Mouse (Mus musculus) T-helper 2 cell (primary cell): ENCODE measurements around the gene Hepacam2.
"Not testable (repeated sequence)": the region's sequence is repeated elsewhere in the genome, so short reads cannot be mapped to it uniquely, and the experiment has no call there.

Experiments used
- in situ Hi-C: fragments of 300-600 bp; cut with MboI, MseI; formaldehyde crosslinking; loops from one replicate; pipeline ENCODE4 v1.15.1; 2025; ENCODE audit warnings: high pct_unique_total_duplicates

Hepacam2 gene

GRCm38 (mm10) chr6:3498162-3498848 is at the start of gene Hepacam2, which contains the start of gene Vps50:
Gene Hepacam2, minus strand, starts transcription at chr6:3498298.
Gene Vps50, plus strand, starts transcription at chr6:3498382.
- in situ Hi-C loops, result loop anchor here (25.0 kb wide), 1 partner anchor 589 kb away; the partner anchor contains the start of gene Bet1

DNA sequence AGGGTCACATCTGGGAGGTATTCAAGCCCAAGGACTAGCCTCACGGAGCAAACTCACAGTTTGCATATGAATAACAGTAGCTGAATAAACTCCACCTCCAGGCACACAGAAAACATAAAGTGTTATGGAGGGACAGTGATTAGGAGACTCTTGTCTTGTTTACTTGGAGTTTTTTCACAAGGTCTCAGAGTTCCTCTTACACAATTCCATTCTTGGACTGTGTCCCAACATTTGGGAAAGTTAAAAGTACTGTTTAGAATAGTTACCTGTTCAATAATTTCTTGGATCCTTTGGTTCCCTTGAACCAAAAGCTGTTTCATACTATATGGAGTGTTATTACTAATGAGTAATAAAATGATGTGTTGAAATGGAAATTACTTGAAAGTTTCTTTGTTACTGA is 46.9 kb upstream of the Hepacam2 start:
- in situ Hi-C loops, result no loop called here

GRCm38 (mm10) chr6:3543862-3544261 is 45.8 kb upstream of the Hepacam2 start:
- in situ Hi-C loops, result no loop called here

- in situ Hi-C loops, result no loop called here
Measured at GRCm38 (mm10) chr6:3539470-3539869, 41.4 kb upstream of the Hepacam2 start.

DNA sequence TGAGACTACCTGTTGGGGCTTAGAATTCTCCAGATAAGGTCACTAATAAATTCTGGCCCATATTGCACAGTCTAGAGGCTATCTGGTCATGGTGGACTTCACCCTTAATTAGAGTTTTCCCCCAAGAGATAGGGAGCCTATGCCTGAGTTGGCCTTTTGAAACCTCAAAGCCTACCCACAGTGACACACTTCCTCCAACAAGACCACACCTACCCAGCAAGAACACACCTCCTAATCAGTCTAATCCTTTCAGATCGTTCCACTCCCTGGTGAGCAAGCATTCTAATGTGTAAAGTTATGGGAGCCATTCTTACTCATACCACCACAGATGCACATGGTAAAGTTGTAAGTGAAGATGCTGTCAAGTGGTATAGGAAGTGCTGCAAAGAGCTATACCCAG is 38.0 kb upstream of the Hepacam2 start:
- in situ Hi-C loops, result no loop called here

DNA sequence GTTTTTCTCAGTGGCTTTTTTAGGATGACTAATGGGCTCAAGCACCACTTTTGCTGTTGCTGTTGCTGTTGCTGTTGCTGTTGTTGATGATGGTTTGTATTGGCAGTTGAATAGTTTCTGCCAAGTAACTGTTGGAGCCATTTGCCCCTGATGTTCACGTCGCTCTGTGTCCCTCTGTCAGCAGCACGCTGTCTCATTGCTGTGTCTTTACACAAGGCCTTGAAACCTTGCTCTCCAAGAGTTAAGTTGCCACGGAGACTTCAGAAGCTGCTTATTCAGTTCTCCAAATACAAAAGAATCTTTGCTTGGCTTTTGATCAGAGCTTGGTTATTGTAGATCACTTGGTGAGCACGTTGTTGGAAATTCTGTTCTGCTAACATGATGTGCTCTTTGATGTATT is 33.3 kb upstream of the Hepacam2 start:
- in situ Hi-C loops, result no loop called here

DNA sequence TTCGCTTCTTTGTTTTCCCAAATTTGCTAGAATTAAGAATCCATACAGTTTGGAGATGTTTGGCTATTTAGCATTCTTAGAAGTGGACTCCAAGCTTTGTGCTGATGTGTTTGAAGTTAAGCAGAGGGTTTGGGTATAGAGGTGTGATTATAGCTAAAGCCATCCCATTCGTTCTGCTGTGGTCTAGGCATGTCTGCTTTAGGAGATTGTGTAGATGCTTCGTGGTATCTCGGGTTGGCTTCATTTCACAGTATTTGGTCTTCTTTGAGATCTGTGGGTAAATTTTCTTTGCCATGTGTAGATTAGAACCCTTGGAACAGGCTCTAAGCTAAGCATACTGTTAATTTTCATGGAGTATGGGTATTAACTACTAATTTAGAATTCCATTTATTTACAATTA is 30.1 kb upstream of the Hepacam2 start:
- in situ Hi-C loops, result no loop called here

DNA sequence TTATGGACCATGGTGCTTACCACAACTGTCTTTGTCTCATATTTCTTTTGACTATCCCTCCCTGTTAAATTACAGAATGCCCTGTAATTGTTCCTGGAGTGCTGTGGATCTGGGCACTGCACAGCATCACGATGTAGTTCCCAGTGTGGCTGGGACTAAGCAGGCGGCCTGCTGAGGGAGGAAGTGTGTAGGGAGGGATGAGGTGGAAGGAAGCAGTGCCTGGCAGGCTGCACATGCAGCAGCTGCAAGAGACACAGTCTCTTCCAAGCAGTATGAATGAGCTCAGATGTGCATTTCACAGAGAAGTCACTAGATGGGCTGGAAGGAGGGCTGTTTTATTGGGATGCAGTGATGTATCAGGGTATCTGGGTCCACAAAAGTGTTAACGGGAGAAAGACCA is 14.5 kb upstream of the Hepacam2 start:
- in situ Hi-C loops, result no loop called here

GRCm38 (mm10) chr6:3511612-3512011 is 13.5 kb upstream of the Hepacam2 start:
- in situ Hi-C loops, result no loop called here

GRCm38 (mm10) chr6:3511116-3511515 is 13.0 kb upstream of the Hepacam2 start:
- in situ Hi-C loops, result no loop called here

DNA sequence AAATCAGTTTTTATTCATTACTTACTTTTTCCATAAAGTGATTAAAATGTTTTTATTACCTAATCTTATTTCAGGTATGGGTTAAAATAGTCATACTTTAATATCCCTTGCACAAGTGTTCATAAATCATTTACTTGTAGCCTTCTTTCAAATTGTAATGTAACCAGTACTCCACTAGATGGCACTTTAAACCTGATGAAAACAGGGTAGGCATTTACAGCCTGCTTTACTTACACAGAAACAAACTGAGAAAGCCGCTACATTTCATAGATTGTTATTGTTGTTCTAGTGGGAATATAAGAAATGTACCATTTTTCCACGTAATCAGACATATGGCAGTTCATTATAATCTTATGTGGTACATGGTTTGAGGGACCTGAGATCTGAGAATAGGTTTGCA is 11.7 kb upstream of the Hepacam2 start:
- in situ Hi-C loops, result no loop called here

- in situ Hi-C loops, result not testable (repeated sequence)
Measured at GRCm38 (mm10) chr6:3508151-3508550, 10.1 kb upstream of the Hepacam2 start.

DNA sequence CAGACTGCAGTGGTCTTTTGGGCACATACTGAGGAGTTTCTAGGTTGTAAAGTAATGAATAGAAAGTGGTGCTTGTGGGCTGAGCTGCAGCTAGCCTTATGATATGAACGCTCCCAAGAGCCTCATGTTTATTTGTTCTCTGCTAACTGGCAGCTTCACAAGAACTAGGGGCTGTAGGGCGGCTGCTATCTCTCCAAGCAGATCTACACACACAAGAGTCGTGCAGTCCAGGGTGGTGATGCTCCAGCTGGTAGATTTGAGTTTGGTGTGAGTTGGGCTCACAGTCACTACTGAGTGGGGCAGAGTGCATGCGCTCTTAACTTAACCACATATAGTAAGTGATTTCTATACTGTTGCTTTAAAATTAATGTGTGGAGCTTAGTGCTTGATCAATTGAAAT is 9.0 kb upstream of the Hepacam2 start:
- in situ Hi-C loops, result no loop called here

DNA sequence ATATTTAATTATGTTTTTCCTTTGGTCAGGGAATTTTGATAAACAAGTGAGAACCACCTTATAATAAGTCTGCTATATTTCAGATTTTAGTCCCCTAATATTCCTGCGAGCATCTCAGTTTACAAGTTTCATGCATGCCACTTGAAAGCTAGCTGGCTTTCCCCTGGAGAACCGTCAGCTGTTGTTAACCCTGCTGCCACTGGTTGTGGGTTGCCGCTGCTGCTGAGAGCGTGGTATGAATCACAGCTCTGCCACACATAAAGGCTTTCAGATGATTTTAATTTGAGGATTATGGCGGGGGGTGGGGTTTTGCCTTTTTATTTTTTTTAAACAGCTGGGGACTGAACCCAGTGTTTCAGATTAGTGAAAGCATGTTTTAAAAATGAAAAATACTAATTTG is 7.2 kb upstream of the Hepacam2 start:
- in situ Hi-C loops, result no loop called here

- in situ Hi-C loops, result no loop called here
Measured at GRCm38 (mm10) chr6:3500286-3500685, 2.2 kb upstream of the Hepacam2 start.

DNA sequence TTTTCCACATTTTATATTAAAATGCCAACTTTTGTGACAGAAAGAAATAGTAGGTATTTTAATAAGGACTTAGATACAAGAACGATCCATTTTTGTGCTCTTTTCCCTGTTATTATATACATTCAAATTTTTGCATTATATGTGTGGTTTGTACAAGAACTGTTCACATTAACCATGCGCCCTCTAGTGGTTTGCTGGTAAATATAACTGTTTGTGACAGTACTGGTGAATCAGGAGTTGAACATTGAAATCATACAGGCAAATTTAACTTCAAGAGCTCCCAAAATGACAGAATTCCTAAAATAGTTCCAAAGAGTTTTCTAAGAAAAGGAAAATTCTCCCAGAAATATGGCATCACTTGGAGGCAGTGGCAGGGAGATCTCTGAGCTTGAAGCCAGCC is 1.9 kb downstream of the Hepacam2 start:
- in situ Hi-C loops, result loop anchor here (25.0 kb wide), 1 partner anchor 591 kb away; the partner anchor contains the start of gene Bet1

DNA sequence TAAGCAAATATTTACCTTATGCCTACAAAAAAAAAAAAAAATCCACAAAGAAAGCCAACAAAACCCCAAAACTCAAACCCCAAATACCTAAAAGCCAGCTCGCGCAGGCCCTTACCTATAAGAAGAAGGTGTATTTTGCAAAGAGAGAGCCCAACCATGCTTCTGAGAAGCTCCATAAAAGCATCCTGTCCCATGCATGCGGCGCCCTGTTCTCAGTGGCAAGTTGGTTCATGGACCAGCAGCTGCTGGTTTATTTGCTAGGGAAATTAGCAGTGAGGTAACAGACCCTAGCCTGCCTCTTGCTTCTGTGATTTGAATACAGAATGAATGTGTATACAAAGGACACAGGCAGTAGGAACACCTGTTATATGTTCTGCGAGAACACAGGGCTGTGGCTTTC is 3.8 kb downstream of the Hepacam2 start:
- in situ Hi-C loops, result loop anchor here (25.0 kb wide), 1 partner anchor 593 kb away; the partner anchor contains the start of gene Bet1

DNA sequence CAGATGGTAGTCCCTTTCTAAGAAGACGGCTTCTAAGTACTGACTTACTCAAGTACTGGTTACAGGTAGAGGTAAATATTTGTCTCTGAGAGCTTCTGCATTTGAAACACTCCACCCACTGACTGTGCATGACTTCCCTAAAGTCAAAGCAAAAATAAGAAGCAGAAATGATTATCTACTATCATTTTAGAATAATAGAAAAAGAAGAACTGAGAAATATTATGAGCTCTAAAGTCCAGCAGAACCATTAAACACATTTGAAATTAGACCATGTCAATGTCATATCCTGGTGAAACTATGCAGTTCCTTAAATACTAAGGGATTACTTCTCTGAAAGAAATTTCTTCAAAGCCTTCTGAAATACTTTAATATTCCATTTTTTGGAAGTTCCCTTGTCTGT is 10.7 kb downstream of the Hepacam2 start:
- in situ Hi-C loops, result loop anchor here (25.0 kb wide), 1 partner anchor 600 kb away; the partner anchor contains the start of gene Bet1

GRCm38 (mm10) chr6:3485133-3485532 is 13.0 kb downstream of the Hepacam2 start:
- in situ Hi-C loops, result loop anchor here (25.0 kb wide), 1 partner anchor 602 kb away; the partner anchor contains the start of gene Bet1

DNA sequence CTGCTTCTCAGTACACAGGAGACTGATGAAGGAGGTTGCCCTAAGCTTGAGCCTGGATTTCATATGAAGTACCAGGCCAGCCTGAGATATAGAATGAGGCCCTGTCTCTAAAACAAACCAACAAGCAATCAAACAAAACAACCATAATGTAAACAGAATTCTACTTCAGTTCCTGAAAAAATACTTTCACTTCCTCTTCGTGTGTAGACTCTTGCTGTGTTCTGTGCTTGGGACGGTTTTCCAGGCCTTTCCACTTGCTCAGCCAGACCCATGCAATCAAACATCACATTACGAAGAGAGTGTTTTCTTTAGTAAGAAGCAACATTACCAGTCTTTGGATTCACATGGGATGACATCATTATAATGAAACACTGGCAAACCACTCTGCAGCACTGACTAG is 16.4 kb downstream of the Hepacam2 start:
- in situ Hi-C loops, result loop anchor here (25.0 kb wide), 1 partner anchor 606 kb away; the partner anchor contains the start of gene Bet1

- in situ Hi-C loops, result loop anchor here (25.0 kb wide), 1 partner anchor 607 kb away; the partner anchor contains the start of gene Bet1
Measured at GRCm38 (mm10) chr6:3479853-3480252, 18.2 kb downstream of the Hepacam2 start.

- in situ Hi-C loops, result loop anchor here (25.0 kb wide), 1 partner anchor 611 kb away; the partner anchor contains the start of gene Bet1
Measured at GRCm38 (mm10) chr6:3476299-3476698, 21.8 kb downstream of the Hepacam2 start.

DNA sequence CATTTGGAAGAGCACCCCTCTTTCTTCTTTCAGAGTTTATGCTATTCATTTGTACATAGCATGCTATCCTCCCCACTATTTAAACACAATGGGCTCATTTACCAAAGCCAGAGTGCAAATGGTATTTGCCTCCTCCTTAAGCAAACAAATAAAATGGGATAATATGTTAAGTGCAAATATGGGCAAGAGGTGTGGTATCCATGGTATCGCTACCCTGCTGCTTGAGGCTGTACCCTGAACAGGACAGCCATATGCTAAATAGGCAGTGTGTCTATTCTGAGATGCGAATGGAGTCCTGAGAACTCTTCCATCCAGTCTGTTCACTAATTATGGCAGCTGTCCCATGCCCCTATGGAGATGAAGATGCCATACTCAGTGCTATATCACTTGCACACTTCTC is 27.4 kb downstream of the Hepacam2 start:
- in situ Hi-C loops, result no loop called here
